Mouse (Mus musculus) sigmoid colon, adult 10 weeks (tissue): ENCODE data around the gene Cd52. TPM values are rescaled to one million over a fixed set of nuclear protein-coding genes. Genes with fewer than 3 reads are reported as not detected.

ENCODE experiments used
- polyA plus RNA-seq: library from polyadenylated mRNA; stranded (reverse); fragments of 350-450 nt; fragmentation: Illumina TruSeq; extraction: RNeasy Lipid Tissue Mini Kit (QIAGEN cat#74804); gene quantifications from one replicate; pipeline ENCODE4 v1.2.3, GENCODE M21; 2014; ENCODE audit warnings: low read depth, low replicate concordance

Gene Cd52
- 83.4 TPM for polyA plus RNA-seq

DNA sequence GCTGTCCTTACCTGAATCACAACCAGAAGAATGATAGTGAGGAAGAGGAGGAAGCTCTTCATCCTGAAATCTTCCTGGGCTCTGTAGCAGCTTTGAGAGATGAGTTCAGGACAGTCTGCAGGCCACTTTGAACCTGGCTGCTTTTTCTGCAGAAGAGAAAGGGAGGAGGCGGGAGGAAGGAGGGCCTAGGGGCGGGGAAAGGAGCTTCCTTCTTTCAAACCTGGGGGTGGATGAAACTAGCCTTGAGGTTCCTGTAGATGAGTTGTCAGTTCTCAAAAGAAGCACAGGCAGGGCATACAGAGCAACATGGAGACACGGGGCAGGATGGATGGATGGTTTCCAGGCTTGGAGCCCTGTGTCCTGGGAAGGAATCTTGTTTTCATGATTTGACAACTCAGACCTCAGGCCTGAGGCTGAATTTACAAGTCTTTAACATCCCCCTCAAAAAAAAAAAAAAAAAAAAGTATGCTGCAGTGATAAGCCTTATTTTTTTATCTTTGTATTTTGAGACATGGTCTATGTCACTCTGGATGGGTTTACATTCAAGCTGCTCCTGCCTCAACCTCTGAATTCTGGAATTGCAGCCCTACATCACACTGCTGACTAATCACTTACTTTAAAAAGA, at the start of gene Cd52:
Gene Cd52, minus strand, starts transcription at position 160 of the 625 bp plus-strand sequence.

DNA sequence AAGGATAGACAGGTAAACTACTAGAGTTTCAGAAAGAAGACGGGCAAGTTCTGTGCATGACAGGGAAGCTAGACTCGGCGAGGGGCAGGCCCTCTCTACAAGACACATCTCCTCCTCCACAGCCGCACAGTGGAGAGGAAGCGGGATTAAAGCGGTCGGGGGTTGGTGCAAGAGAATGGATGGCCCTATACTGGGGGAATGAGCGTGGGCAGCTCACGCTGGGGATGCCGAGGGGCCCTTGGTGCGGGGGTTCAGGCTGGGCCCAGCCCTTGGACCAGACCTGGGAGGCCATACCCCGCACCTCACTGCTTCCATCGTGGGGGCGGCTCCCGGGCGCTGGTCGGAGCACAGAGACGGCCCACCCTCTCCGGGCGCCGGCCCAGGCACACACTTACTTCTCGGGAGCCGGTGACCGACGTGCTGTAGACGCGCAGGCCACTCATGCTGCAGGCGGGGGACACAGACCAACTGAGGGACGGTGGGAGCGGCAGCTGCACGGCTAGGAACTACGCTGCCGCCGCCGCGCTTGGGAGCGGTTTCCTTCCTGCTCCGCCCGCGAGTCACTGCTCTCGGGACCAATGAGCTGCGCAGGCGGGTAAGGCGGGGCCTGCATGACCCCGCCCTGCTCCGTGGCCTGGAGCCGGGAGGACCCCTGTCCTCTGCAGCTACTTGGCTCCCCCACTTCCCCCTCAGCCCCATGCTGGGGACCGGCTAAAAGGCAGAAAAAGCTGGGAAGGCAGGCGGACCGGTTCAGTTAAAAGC, 33.5 kb upstream of the Cd52 start, which contains the start of gene Sh3bgrl3:
Gene Sh3bgrl3, minus strand, starts transcription at position 569 of the 762 bp plus-strand sequence.

DNA sequence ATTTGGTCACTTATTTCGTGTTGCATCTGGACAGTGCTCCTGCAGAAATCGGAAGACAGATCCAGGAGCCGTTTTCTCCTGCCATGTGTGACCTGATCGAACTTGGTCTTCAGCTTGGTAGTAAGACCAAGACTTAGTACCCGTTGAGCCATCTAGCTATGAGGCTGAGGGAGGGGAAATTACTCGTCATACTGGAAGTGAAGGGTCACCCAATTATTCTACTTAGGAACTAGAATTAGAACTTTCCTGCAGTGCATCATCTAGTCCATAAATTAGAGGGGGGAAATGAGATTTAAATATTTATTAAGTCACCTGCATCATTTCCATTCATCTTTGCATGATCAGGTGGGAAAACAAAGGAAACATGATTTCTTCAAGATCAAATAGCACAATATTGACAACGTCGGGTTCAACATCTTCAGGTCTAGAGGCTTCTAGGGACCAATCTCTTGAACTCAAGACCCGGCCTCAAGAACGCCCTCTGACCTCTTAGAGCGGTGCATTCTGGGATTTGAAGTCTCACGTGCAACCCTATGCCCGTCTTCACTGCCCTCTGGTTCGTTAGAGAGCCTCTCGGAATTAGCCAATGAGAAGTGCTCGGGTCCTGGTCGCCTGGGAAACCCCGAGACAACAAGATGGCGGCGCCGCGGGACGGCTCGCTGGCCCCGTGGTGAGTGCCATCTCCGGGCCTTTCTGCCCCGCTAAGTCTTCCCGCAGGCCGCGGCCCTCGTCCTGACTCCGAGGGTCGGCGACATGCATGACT, 7.3 kb upstream of the Cd52 start, which contains the start of gene Ubxn11:
Gene Ubxn11, plus strand, starts transcription at position 592 of the 763 bp plus-strand sequence.

DNA sequence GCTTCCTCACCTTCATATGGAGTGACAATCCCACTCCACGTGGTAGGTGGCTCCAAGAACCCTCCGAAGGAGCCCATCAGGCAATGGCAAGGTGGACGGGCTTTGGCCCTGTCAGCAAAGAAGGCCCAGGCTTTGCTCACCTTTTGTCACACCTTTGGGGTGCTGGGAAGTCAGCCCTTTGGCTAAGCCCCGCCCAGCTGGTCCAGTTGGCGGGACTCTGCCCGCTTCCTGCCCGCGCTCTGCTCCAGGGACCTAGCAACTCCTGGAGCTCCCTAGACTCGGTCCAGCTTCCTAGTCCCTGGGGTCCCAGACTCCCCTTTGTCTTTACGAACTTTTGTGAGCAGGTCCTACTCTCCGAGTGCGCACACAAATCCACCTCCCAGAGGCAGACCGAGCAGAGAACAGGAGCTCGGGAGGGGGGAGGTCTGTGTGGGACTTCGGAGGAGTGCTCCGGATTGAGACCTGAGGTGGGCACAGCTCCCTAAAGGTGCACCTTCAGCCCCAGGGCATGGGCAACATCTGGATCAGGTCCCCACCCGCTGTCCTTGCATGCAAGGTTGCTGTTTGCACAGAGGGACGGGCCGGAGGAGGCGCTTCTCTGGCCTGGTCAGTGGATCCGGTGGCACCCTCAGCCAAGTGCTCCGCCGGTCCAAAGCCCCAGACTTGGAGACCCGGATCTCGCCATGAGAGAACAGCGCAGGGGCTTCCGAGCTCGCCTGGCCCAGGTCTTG, 34.6 kb downstream of the Cd52 start, which contains the start of gene Crybg2:
Gene Crybg2, plus strand, starts transcription at position 681 of the 731 bp plus-strand sequence.

DNA sequence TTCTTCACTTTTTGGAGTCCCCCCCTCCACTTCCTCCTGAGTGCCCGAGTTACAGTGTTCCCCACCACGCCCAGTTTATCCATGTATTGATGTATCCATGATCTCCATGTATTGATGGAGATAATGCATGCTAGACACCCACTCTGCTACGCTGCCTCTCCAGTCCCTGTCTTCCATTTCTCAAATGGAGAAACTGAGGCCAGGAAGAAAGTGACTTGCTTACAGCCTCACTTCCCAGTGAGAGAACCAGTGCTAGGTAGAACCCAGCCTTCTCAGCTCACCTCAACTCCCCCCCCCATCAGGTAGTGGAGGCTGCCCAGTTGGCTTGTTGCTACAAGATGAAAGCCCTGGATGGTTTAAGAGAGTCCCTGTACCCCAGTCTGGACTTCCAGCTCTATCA, 41.3 kb downstream of the Cd52 start, which contains the start of gene Zfp683:
Gene Zfp683, plus strand, starts transcription at position 301 of the 400 bp plus-strand sequence.

Other genes starting within 250 kb of the Cd52 start
- 12.6 TPM for gene Rps6ka1, start 207.3 kb downstream of the Cd52 start, polyA plus RNA-seq
- gene Hmgn2, start 126.4 kb downstream of the Cd52 start, polyA plus RNA-seq: 324 TPM
- gene Dhdds, start 94.2 kb downstream of the Cd52 start, polyA plus RNA-seq: 14.4 TPM
- not detected for gene Lin28a, start 76.2 kb downstream of the Cd52 start, polyA plus RNA-seq
- not detected for gene Zfp683, start 41.2 kb downstream of the Cd52 start, polyA plus RNA-seq
- 4.6 TPM for gene Crybg2, start 34.3 kb downstream of the Cd52 start, polyA plus RNA-seq
- not detected for gene Ubxn11, start 7.5 kb upstream of the Cd52 start, polyA plus RNA-seq
- gene Sh3bgrl3, start 33.7 kb upstream of the Cd52 start, polyA plus RNA-seq: 3.5 TPM
- 5.8 TPM for gene Cep85, start 92.0 kb upstream of the Cd52 start, polyA plus RNA-seq
- gene Gm7534, start 107.9 kb upstream of the Cd52 start, polyA plus RNA-seq: not detected
- 0.54 TPM for gene Catsper4, start 132.3 kb upstream of the Cd52 start, polyA plus RNA-seq
- 3.5 TPM for gene Cnksr1, start 143.3 kb upstream of the Cd52 start, polyA plus RNA-seq
- not detected for gene E130218I03Rik, start 148.6 kb upstream of the Cd52 start, polyA plus RNA-seq
- 0.28 TPM for gene Zfp593, start 150.5 kb upstream of the Cd52 start, polyA plus RNA-seq
- not detected for gene Gm30191, start 151.9 kb upstream of the Cd52 start, polyA plus RNA-seq
- not detected for gene Grrp1, start 159.0 kb upstream of the Cd52 start, polyA plus RNA-seq
- 35.7 TPM for gene Pdik1l, start 192.8 kb upstream of the Cd52 start, polyA plus RNA-seq
- gene Trim63, start 220.0 kb upstream of the Cd52 start, polyA plus RNA-seq: not detected
- gene Slc30a2, start 248.1 kb upstream of the Cd52 start, polyA plus RNA-seq: 0.13 TPM